Mouse (Mus musculus) mouse embryonic stem cell (cell line): ENCODE measurements around the gene Myh11.

Experiments used
- in situ Hi-C, 2 experiments: fragments of 300-500 bp; cut with MboI; formaldehyde crosslinking; loops; 1 replicate in 1 of 2; 3 replicates in 1 of 2; pipeline ENCODE4 v1.14.3; 2019 to 2020; ENCODE audit warnings: low sequenced_read_pairs in 2 of 2, low pct_unique_long_range_greater_than_20kb in 1 of 2, mixed read lengths in 1 of 2; ENCODE audit not compliant: unreplicated experiment in 1 of 2

Gene Myh11

GRCm38 (mm10) chr16:14291223-14291622, at the start of gene Myh11:
Gene Myh11, minus strand, starts transcription at chr16:14291372.
- in situ Hi-C loops = no loop called here

- in situ Hi-C loops = no loop called here
Observed at GRCm38 (mm10) chr16:14328156-14328555, 37.0 kb upstream of the Myh11 start.

- in situ Hi-C loops = no loop called here
Observed at GRCm38 (mm10) chr16:14320494-14320893, 29.3 kb upstream of the Myh11 start.

- in situ Hi-C loops = no loop called here
Observed at GRCm38 (mm10) chr16:14319681-14320080, 28.5 kb upstream of the Myh11 start.

- in situ Hi-C loops = no loop called here
Observed at GRCm38 (mm10) chr16:14316884-14317876, 26.0 kb upstream of the Myh11 start, which contains the start of gene Fopnl. Gene Fopnl, minus strand, starts transcription at chr16:14317405.

GRCm38 (mm10) chr16:14312914-14313313, 21.7 kb upstream of the Myh11 start:
- in situ Hi-C loops = no loop called here

GRCm38 (mm10) chr16:14311371-14311770, 20.2 kb upstream of the Myh11 start:
- in situ Hi-C loops = no loop called here

- in situ Hi-C loops = no loop called here
Observed at GRCm38 (mm10) chr16:14309833-14310232, 18.7 kb upstream of the Myh11 start.

GRCm38 (mm10) chr16:14308245-14309073, 17.3 kb upstream of the Myh11 start:
- in situ Hi-C loops = no loop called here

GRCm38 (mm10) chr16:14307373-14307772, 16.2 kb upstream of the Myh11 start:
- in situ Hi-C loops = no loop called here

GRCm38 (mm10) chr16:14306451-14306850, 15.3 kb upstream of the Myh11 start:
- in situ Hi-C loops = no loop called here

GRCm38 (mm10) chr16:14304791-14305190, 13.6 kb upstream of the Myh11 start:
- in situ Hi-C loops = no loop called here

GRCm38 (mm10) chr16:14303676-14304075, 12.5 kb upstream of the Myh11 start:
- in situ Hi-C loops = no loop called here

- in situ Hi-C loops = no loop called here
Observed at GRCm38 (mm10) chr16:14303148-14303547, 12.0 kb upstream of the Myh11 start.

- in situ Hi-C loops = no loop called here
Observed at GRCm38 (mm10) chr16:14298461-14298860, 7.3 kb upstream of the Myh11 start.

GRCm38 (mm10) chr16:14297746-14298145, 6.6 kb upstream of the Myh11 start:
- in situ Hi-C loops = no loop called here

- in situ Hi-C loops = no loop called here
Observed at GRCm38 (mm10) chr16:14297137-14297536, 6.0 kb upstream of the Myh11 start.

- in situ Hi-C loops = no loop called here
Observed at GRCm38 (mm10) chr16:14296544-14297124, 5.5 kb upstream of the Myh11 start.

GRCm38 (mm10) chr16:14295291-14295690, 4.1 kb upstream of the Myh11 start:
- in situ Hi-C loops = no loop called here
